Mouse (Mus musculus) right cerebral cortex, postnatal 25 days (tissue): ENCODE measurements around the gene Gm21725.
"Not testable (repeated sequence)": the region's sequence is repeated elsewhere in the genome, so short reads cannot be mapped to it uniquely, and the experiment has no call there.

Experiments
- DNase-seq: peaks from one replicate; pipeline ENCODE4 v3.0.0; 2022

Gm21725 gene

DNA sequence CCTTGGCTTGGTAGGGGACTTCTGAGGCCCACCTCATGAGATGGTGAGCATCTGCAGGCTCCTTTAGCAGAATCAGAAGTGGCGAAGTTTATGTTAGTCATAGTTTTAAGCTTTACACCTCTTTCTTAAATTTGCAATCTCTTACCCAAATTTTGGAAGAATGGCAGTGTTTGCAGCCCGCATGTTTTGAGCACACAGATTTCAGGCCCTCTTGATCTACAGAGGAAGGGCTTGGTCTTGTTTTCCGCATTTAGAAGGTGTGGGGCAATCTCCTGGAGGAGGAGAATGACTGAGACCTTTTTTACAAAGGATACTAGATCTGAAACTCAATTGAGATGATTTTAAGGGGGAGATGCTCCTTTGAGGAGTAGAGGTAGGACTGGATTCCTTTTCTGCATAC lies at the start of gene Gm21725:
Gene Gm21725, minus strand, starts transcription at position 101 of the 400 bp plus-strand sequence.
- DNase-seq = not testable (repeated sequence)
